Mouse (Mus musculus) left cerebral cortex, postnatal 36 days (tissue): Measurements from ENCODE around the gene Krt13. TPM values are rescaled to one million over a fixed set of nuclear protein-coding genes. Genes with fewer than 3 reads are reported as not detected.

Source experiments
- DNase-seq, 2 experiments: peaks; one replicate each; pipeline ENCODE4 v3.0.0; 2021 to 2022; ENCODE audit warnings: low spot score in 2 of 2, mixed read lengths in 1 of 2
- intact Hi-C: fragments of 180-260 bp; cut with DNase I; formaldehyde crosslinking; loops from one replicate; pipeline ENCODE4 v1.15.1; 2025
- total RNA-seq, 2 experiments: library from RNA; stranded (reverse); gene quantifications; 2 replicates each; pipeline ENCODE4 v1.2.3; 2021

Gene Krt13
- total RNA-seq, 2 experiments from 2014 or later = not detected

DNA sequence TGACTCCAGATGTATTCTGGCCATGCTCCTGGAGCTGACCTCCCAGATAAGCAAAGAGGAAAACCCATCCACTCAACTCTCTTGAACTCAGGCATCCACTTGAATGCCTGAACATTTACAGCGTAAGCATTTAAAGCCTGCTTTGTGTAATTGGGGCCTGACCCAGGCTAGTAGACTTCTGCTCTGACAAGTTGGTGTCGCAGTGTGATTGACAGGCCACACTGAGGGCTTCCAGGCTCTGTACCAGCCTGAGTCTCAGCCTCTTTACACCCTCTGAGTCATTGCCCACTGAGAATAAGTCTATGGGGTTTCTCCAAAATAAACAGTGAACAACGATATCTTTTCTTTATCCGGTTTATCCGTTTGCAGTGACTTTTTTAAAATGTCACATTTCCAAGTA, 1.0 kb downstream of the Krt13 start:
- DNase-seq = no peak
- intact Hi-C loops = no loop called here

DNA sequence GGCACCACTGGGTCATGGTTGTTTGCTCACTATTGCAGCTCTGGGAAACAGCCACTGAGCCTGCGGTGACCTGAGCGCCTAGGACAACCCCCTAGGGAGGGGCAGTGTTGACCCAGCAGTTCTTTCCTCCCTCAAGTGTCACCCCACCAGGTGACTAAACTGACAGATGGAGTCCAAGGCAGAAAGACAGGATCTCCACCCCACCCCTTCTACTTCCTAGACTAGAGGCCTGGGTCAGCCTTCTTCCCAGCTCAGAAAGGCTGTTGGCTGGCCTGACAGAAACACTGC, 7.7 kb downstream of the Krt13 start:
- no peak for DNase-seq
- intact Hi-C loops = no loop called here

DNA sequence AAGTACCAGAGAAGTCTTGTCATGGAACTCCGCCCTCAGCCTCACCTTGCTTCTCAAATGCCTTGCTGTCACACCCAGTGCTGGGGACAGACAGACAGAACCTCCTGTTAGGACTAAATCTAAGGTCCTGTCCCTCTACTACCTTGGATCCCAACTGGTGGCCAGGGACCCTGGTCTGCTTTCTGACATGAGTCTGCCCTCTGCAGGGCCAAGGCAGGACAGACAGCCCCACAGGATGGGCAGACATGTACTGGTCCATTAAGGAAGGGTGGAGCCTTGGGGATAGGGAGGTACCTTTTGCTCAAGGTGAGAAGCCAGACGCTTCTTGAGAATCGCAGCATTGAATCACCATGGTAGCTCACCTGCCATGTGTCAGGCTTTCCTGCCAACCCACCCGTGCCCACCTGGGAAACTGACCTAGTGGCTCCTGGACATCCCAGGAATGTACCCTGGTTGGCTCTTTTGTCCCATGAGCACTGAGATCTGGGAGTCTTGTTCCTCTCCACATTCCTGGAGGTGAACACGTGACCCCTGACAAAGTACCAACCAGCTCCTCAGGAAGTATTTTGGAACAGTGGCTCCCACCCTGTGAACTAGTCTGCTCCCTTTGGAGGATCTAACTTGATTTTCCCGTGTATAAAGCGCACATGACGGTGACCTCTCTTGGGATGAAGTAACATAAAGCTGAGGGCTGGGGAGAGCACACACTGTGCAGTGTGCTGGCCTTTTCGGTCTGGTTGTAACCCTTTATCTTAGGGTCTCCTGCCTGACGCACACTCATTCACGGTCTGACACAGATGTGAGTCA, 8.2 kb downstream of the Krt13 start:
- DNase-seq = no peak
- intact Hi-C loops = no loop called here

GRCm38 (mm10) chr11:100105576-100106122, 15.7 kb downstream of the Krt13 start, which contains the start of gene Krt36:
TSS of gene Krt36 (minus strand) at chr11:100105626.
- intact Hi-C loops = no loop called here
- DNase-seq = no peak

DNA sequence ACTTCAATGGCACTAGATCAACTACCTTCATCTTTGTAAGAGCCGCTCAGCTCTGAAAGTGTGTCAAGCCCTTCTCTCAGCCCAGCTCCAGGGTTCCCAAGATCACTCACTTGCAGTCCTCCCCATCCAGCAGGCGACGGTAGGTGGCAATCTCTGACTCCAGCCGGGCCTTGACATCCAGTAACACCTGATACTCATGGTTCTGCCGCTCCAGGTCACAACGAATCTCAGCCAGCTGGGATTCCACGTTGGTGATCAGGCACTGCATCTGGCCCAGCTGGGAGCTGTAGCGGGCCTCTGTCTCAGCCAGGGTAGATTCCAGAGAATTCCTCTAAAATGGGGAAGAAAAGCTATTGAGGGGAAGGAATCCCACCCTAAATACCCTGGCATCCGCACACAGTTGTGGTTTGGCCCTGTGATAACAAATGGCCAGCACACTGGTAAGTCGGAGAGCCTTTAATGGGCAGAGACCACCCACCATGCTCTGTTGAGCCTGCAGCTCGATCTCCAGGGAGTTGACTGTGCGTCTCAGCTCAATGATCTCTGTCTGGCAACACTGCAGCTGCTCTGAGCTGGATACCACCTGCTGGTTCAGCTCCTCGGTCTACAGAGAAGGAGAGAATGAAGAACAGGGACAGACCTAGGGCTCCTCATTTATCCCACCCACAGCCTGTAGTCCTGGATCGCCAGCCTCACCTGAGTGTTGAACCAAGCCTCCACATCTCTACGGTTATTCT, 18.5 kb downstream of the Krt13 start:
- DNase-seq = no peak
- intact Hi-C loops = no loop called here

GRCm38 (mm10) chr11:100100391-100100790, 21.0 kb downstream of the Krt13 start:
- intact Hi-C loops = no loop called here
- DNase-seq = no peak

GRCm38 (mm10) chr11:100097819-100098218, 23.5 kb downstream of the Krt13 start:
- intact Hi-C loops = no loop called here
- DNase-seq = no peak

DNA sequence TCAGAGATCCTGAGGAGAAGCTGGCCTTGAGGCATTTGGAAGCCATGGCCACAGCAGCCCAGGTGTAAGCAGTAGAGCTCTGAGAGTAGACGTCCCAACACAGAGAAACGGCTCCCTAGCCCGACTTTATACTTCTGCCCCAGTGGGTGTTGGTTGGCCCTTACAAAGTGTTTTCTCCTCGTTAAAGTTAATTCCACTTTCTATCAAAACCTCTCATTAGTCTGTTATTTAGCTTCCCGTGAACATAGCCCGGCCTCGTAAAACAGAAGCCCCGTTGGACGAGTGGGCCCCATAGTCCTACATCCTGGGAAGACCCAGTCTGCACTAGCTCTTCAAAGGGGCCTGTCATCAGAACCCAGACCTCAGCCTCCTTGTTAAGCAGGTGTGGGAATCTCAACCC, 25.2 kb downstream of the Krt13 start, which contains the start of gene Krt35:
TSS of gene Krt35 (minus strand) at position 101 of the 400 bp plus-strand sequence.
- intact Hi-C loops = no loop called here
- DNase-seq = no peak

DNA sequence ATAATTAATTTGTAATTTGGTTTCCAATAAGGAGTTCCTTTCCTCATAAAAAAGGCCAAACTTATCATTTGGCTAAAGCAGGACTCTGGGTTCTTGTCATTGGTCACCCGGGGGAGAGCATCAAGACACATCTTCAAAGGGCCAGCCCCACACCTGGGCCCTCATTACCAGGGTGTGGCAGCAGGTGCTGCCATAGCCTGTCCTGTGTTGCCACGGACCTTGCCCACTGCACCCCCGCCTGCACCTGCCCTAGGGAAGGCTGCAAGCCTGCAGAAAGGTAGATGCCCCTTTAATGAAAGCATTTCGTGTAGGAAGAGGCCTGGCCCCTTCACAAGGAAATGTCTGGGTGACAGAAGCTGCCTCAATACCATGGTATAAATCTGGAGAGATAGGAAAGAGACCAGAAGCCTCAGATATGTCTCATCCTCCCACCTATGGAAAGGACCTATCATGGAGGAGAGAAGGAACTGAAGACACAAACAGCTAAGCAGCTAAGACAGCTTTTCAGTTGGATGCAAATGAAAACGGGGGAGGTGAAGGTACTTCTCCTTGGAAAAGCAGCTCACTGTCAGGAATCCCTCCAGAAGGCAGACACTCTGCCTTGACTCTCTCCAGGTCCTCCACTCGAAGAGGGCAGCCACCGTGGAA, 32.9 kb downstream of the Krt13 start:
- intact Hi-C loops = no loop called here
- DNase-seq = no peak

GRCm38 (mm10) chr11:100087861-100088260, 33.5 kb downstream of the Krt13 start, which contains the start of gene Krt32:
TSS of gene Krt32 (minus strand) at chr11:100088226.
- intact Hi-C loops = no loop called here
- DNase-seq = no peak

- intact Hi-C loops = no loop called here
- DNase-seq = no peak
Observed at GRCm38 (mm10) chr11:100073873-100074272, 47.5 kb downstream of the Krt13 start.

Other genes starting within 250 kb of the Krt13 start
- not detected for gene Krtap9-1, start 248.2 kb downstream of the Krt13 start, total RNA-seq
- not detected for gene Gm11567, start 242.4 kb downstream of the Krt13 start, total RNA-seq
- gene Krtap31-1, start 213.6 kb downstream of the Krt13 start, total RNA-seq = not detected
- not detected for gene Gm11565, start 206.8 kb downstream of the Krt13 start, total RNA-seq
- not detected for gene Krtap31-2, start 185.3 kb downstream of the Krt13 start, total RNA-seq
- gene Krtap9-5, start 173.1 kb downstream of the Krt13 start, total RNA-seq = not detected
- gene Krtap29-1, start 142.5 kb downstream of the Krt13 start, total RNA-seq = not detected
- not detected for gene Krtap16-1, start 135.0 kb downstream of the Krt13 start, total RNA-seq
- gene Krtap17-1, start 127.6 kb downstream of the Krt13 start, total RNA-seq = not detected
- not detected for gene Krt33a, start 105.4 kb downstream of the Krt13 start, total RNA-seq
- not detected for gene Krt33b, start 91.7 kb downstream of the Krt13 start, total RNA-seq
- gene Krt34, start 80.0 kb downstream of the Krt13 start, total RNA-seq = not detected
- not detected for gene Krt31, start 71.0 kb downstream of the Krt13 start, total RNA-seq
- not detected for gene Krt32, start 33.3 kb downstream of the Krt13 start, total RNA-seq
- gene Krt35, start 25.3 kb downstream of the Krt13 start, total RNA-seq = not detected
- not detected for gene Krt36, start 15.9 kb downstream of the Krt13 start, total RNA-seq
- gene Krt15, start 14.4 kb upstream of the Krt13 start, total RNA-seq = not detected
- gene Krt19, start 27.1 kb upstream of the Krt13 start, total RNA-seq = not detected
- gene Krt9, start 71.7 kb upstream of the Krt13 start, total RNA-seq = 1 to 10 TPM; 2.0 to 4.0 TPM
- gene Krt14, start 86.0 kb upstream of the Krt13 start, total RNA-seq = not detected
- gene Krt16, start 127.3 kb upstream of the Krt13 start, total RNA-seq = not detected
- not detected for gene Krt17, start 139.5 kb upstream of the Krt13 start, total RNA-seq
- not detected for gene Krt42, start 148.3 kb upstream of the Krt13 start, total RNA-seq
- 100 to 1,000 TPM; 712 to 762 TPM for gene Eif1, start 198.3 kb upstream of the Krt13 start, total RNA-seq
- gene Gast, start 212.8 kb upstream of the Krt13 start, total RNA-seq = not detected
- gene Hap1, start 234.6 kb upstream of the Krt13 start, total RNA-seq = 100 to 1,000 TPM in 1 of 2 experiments, 10 to 100 TPM in 1; 88.1 to 173 TPM